Mouse (Mus musculus) Patski (cell line): ENCODE data around the gene Suox. TPM values are rescaled to one million over a fixed set of nuclear protein-coding genes. Genes with fewer than 3 reads are reported as not detected.
"Not testable (repeated sequence)": the region's sequence is repeated elsewhere in the genome, so short reads cannot be mapped to it uniquely, and the experiment has no call there.

ENCODE experiments used
- ATAC-seq: fragments of 100-300 bp; one replicate; pipeline ENCODE4 v1.8.0; 2021
- CTCF ChIA-PET: fragments of 350-600 bp; sonication (Branson Sonifier 250); formaldehyde crosslinking; loops from one replicate; lab custom pipeline; 2022; ENCODE audit warnings: inconsistent platforms; lab: Charles Lee
- POLR2A ChIA-PET: fragments of 350-600 bp; sonication (Branson Sonifier 250); formaldehyde crosslinking; loops from one replicate; lab custom pipeline; 2022; ENCODE audit warnings: antibody characterized with exemption, inconsistent platforms; lab: Charles Lee
- DNase-seq: peaks from one replicate; pipeline ENCODE4 v3.0.0-alpha.2; 2011; ENCODE audit warnings: low read depth, low spot score
- H3K27me3 ChIP-seq: fragments of 371-371 bp; one replicate; pipeline ENCODE4 v1.5.1; 2021
- CTCF ChIP-seq: fragments of 100-300 bp; IDR thresholded peaks from one replicate; pipeline ENCODE4 v1.5.1; 2021
- in situ Hi-C: fragments of 300-500 bp; cut with MboI; formaldehyde crosslinking; loops from 3 replicates; pipeline ENCODE4 v1.11.1; 2018; ENCODE audit warnings: low pct_unique_long_range_greater_than_20kb, mixed read lengths
- polyA plus RNA-seq: library from polyadenylated mRNA; unstranded; gene quantifications from one replicate; pipeline ENCODE4 v1.2.3, GENCODE M21; 2021

Gene Suox
- polyA plus RNA-seq, 1 experiment from 2014 or later, result 15.2 TPM

DNA sequence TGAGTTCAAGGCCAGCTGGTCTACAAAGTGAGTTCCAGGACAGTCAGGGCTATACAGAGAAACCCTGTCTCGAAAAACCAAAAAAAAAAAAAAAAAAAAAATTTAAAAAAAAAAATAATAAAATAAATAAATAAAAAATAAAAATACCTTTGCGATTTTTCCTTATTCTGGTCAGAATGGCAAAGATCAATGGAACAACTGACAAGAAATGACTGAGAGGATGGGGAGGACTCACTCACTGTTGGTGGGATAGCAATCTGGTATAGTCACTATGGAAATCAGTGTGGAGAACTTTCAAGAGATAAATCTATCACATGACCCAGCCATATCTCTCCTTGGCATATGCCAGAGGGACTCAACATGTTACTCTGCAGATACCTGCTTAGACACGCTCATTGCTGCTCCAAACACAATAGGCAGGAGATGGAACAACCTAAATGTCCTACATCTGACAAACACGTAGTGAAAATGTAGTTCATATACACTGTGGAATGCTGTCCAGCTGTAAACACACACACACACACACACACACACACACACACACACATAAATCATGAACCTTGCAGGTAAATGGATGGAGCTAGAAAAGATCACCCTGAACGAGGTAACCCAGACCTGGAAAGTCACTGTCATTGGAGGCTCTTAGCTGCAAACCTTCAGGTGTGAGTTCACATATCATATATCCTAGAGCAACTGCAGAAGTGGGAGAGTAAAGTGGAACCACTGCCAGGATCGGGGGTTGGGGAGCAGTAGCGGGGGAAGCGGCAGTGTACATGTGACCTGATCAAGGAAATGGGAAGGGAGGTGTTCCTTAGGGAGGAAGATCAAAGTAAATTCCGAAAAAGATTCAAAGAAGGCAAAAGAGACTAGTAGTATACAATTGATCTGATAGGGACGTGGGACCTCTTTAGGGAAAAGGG is 46.2 kb downstream of the Suox start:
- no peaks in the 10 kb centered on the region for H3K27me3 ChIP-seq
- CTCF ChIA-PET, result no interaction called here
- no peak for TF ChIP-seq CTCF
- ATAC-seq, result no peak
- POLR2A ChIA-PET, result no interaction called here
- DNase-seq, result no peak
- in situ Hi-C loops, result loop anchor here (5.0 kb wide), 1 partner anchor 45 kb away; the partner anchor contains the start of gene Suox

DNA sequence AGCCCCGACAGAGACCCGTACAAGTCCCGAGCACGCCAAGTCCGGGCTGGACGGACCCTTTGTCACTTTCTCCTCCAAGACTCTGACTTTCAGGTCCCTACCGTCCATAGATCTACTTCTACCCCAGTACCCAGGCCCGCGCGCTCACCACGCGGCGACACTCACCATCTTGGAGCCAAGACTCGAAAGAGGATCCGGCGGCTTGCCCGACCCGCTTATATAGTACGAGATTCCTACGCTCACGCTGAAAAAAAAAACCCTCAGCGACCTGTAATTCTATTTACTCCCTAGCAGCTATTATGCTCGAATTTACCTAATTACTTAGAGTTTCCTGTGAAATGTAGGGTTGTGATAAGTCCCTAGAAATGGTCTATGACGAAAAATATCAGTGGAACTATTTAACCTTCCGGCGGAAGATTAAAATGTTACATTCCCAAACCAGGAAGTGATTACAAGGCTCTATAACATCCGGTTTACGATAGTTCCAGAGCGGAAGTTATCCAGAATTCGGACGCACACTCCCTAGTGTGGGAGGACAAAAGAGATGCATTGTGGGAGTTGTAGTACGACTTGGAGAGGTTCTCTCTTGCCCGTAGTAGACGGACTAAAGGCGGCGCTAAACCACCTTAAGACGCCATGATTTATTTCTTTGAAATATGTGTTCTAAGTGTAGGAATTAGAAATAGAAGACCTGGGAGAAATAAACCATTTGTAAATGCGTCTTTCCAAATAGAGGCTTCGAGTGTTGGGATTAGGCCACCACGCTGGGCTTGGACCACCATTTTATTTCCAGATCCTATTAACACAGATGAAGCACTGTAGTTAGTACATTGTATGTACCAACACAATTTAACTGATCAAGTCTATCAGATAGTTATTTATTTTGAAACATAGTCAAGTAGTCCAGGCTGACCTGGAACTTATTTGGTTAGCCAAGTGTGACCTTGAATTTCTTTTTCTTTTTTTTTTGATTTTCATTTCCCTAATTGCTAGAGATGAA is 47.3 kb downstream of the Suox start, which contains the start of gene Rps26:
Gene Rps26, minus strand, starts transcription at position 437 of the 1,000 bp plus-strand sequence.
- ATAC-seq (peak; percentile 93), DNase-seq (peak; percentile 95)
- no peak for TF ChIP-seq CTCF
- ChIA-PET POLR2A (no interaction called here), CTCF (interaction anchor here (0.6 kb wide), 1 partner anchor 22 kb away, joined by 3 read pairs; no protein-coding TSS in a partner anchor)
- H3K27me3 ChIP-seq, result no peaks in the 10 kb centered on the region
- in situ Hi-C loops, result loop anchor here (5.0 kb wide), 1 partner anchor 46 kb away; the partner anchor contains the start of gene Suox

DNA sequence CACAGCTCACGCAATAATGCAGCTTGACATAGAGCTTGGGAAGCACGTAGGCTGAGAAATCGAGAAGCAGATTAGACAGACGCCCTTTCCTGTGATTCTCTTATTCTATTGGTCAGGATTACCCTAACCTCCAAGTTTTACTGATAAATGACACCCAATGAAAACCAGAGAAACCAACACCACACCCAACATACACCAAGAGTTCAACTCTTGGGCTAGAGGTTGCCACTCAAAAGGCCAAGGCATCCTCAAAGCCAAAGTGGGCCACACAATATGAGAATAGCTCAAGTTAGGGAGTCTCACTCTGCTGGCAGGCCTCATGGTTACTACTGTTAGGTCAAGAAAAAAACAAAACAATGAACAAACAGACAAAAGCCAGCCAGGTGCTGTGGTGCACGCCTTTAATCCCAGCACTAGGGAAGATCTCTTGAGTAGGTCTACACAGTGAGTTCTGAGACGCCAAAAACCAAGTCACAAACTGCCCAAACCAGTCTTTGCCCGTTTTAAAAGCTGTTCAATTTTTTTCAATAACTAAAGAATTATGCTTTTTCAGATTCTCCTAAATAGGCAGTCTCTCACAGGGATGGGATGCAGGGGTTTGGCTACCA is 48.5 kb downstream of the Suox start:
- ChIA-PET CTCF (no interaction called here), POLR2A (no interaction called here)
- no peak for TF ChIP-seq CTCF
- no peaks in the 10 kb centered on the region for H3K27me3 ChIP-seq
- DNase-seq (no peak), ATAC-seq (no peak)
- in situ Hi-C loops, result loop anchor here (5.0 kb wide), 1 partner anchor 47 kb away; the partner anchor contains the start of gene Suox

DNA sequence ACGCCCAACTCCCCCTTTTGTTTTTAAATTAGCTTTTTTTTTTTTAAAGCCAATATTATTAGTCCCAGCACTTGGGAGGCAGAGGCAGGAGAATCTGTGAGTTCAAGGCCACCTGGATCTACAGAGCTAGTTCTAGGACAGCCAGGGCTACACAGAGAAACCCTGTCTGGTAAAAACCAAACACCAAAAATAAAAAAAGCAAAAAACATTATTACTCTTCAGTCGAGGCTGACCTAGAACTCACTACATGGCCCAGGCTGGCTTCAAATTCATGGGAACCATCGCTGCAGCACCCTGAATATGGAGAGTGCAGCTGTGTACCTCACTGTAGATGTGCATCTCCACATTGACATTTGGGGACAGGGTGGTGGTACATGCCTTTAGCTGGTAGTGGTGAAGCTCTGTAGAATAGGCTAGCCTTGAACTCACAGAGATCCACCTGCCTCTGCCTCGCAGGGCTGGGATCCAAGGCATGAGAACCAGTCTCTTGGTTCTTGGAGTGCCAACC is 50.7 kb downstream of the Suox start:
- H3K27me3 ChIP-seq, ATAC-seq, in situ Hi-C loops, DNase-seq: not testable (repeated sequence)
- CTCF ChIA-PET, result interaction anchor here (1.2 to 4.5 kb wide), 3 partner anchors 11 to 78 kb away, joined by 3 to 19 read pairs (median 3); partner anchors contain the start of gene Suox
- POLR2A ChIA-PET, result interaction anchor here (0.6 kb wide), 1 partner anchor 69 kb away, joined by 3 read pairs; no protein-coding TSS in a partner anchor

DNA sequence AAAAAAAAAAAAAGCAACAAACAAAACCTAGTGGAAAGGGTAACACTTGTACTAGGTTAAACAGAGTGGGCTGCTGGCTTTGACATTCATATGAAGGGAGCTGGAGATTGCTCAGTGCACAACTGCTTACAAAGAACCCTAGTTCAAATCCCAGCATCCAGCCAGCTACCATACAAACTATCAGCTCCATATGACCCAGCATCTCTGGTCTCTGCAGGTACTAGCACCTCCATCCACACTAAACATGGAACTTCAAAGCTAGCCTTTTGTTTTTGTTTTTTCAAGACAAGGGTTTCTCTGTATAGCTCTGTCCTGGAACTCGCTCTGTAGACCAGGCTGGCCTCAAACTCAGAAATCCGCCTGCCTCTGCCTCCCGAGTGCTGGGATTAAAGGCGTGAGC is 51.2 kb downstream of the Suox start:
- ChIA-PET CTCF (interaction anchor here (0.8 to 4.5 kb wide), 3 partner anchors 10 to 77 kb away, joined by 3 to 19 read pairs (median 3); no protein-coding TSS in a partner anchor), POLR2A (interaction anchor here (0.6 kb wide), 2 partner anchors 70 to 74 kb away, joined by 3 to 4 read pairs; no protein-coding TSS in a partner anchor)
- ATAC-seq, result no peak
- in situ Hi-C loops, result no loop called here
- DNase-seq, result no peak
- H3K27me3 ChIP-seq, result no peaks in the 10 kb centered on the region
- TF ChIP-seq CTCF, result no peak

DNA sequence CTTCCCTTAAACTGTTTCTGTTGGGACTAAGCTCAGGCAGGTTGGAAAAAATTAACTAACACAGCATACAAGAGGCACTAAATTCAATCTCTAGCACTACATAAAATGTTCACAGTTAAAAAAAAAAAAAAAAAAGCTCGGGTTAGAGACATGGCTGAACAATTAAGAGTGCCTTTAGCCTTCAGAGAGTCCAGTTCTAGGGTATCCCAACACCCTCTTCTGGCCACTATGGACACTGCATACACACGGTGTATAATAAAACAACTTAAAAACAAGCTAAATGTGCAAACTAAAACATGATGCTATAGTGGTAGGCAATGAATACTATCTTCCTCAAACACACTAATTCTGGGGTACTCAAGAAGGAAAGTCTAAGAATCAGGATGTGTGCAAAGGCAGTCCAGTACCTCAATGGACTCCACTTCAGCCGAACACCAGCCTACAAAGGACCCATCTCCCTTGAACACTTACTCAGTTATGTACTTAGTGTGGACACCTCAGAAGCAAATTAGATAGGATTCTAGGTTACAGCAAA is 51.8 kb downstream of the Suox start:
- no peaks in the 10 kb centered on the region for H3K27me3 ChIP-seq
- in situ Hi-C loops, result no loop called here
- ChIA-PET POLR2A (interaction anchor here (0.6 kb wide), 1 partner anchor 74 kb away, joined by 4 read pairs; no protein-coding TSS in a partner anchor), CTCF (interaction anchor here (0.8 to 4.5 kb wide), 4 partner anchors 9 to 77 kb away, joined by 3 to 19 read pairs (median 3); no protein-coding TSS in a partner anchor)
- no peak for TF ChIP-seq CTCF
- no peak for ATAC-seq
- DNase-seq, result no peak

DNA sequence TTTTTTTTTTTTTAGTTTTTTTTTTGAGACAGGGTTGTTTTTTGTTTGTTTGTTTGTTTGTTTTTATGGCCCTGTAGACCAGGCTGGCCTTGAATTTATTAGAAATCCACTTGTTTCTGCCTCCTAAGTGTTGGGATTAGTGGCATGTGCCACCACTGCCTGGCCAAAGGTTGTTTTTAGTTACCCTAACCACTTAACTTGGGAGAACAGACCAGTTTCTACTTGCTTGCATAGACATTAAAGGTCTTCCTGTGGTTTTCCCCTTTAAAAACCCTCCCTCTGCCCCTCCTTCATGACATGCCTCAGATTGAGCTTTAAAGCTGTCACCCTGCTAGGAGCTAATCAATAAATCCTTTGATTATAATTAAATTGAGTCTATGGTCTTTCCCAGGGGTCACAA is 53.6 kb downstream of the Suox start:
- in situ Hi-C loops, result no loop called here
- ChIA-PET POLR2A (no interaction called here), CTCF (interaction anchor here (1.4 to 4.5 kb wide), 2 partner anchors 8 to 30 kb away, joined by 5 to 19 read pairs; partner anchors contain the start of gene Erbb3)
- no peaks in the 10 kb centered on the region for H3K27me3 ChIP-seq
- TF ChIP-seq CTCF, result no peak
- DNase-seq (no peak), ATAC-seq (no peak)

Other genes with a start within 250 kb of the Suox start
- 102 TPM for gene Smarcc2, start 214.8 kb downstream of the Suox start, polyA plus RNA-seq
- gene Myl6, start 179.9 kb downstream of the Suox start, polyA plus RNA-seq, result 1,994 TPM
- 54.1 TPM for gene Myl6b, start 175.4 kb downstream of the Suox start, polyA plus RNA-seq
- gene Esyt1, start 148.2 kb downstream of the Suox start, polyA plus RNA-seq, result 75.8 TPM
- 16.8 TPM for gene Zc3h10, start 126.3 kb downstream of the Suox start, polyA plus RNA-seq
- gene Rpl41, start 124.8 kb downstream of the Suox start, polyA plus RNA-seq, result 1,532 TPM
- 117 TPM for gene Pa2g4, start 108.1 kb downstream of the Suox start, polyA plus RNA-seq
- 1.2 TPM for gene Erbb3, start 84.4 kb downstream of the Suox start, polyA plus RNA-seq
- 259 TPM for gene Rps26, start 47.3 kb downstream of the Suox start, polyA plus RNA-seq
- 0.10 TPM for gene Ikzf4, start 28.1 kb downstream of the Suox start, polyA plus RNA-seq
- 93.3 TPM for gene Rab5b, start 22.2 kb upstream of the Suox start, polyA plus RNA-seq
- gene Pmel, start 30.1 kb upstream of the Suox start, polyA plus RNA-seq, result 1.1 TPM
- 30.2 TPM for gene Cdk2, start 31.0 kb upstream of the Suox start, polyA plus RNA-seq
- 9.9 TPM for gene Dgka, start 70.8 kb upstream of the Suox start, polyA plus RNA-seq
- gene Pym1, start 73.8 kb upstream of the Suox start, polyA plus RNA-seq, result 37.8 TPM
- 18.6 TPM for gene Mmp19, start 116.8 kb upstream of the Suox start, polyA plus RNA-seq
- gene Dnajc14, start 130.0 kb upstream of the Suox start, polyA plus RNA-seq, result 81.8 TPM
- 26.7 TPM for gene Tmem198b, start 130.3 kb upstream of the Suox start, polyA plus RNA-seq
- gene Sarnp, start 143.3 kb upstream of the Suox start, polyA plus RNA-seq, result 105 TPM
- 56.5 TPM for gene Ormdl2, start 147.6 kb upstream of the Suox start, polyA plus RNA-seq
- 62.3 TPM for gene Gdf11, start 217.6 kb upstream of the Suox start, polyA plus RNA-seq
- 2,035 TPM for gene Cd63, start 226.9 kb upstream of the Suox start, polyA plus RNA-seq
- gene Rdh5, start 248.8 kb upstream of the Suox start, polyA plus RNA-seq, result 10.8 TPM
- gene Bloc1s1, start 250.0 kb upstream of the Suox start, polyA plus RNA-seq, result 203 TPM